Mouse (Mus musculus) central nervous system, embryonic 14 days (tissue): ENCODE results near the gene Qtrt2. TPM values are rescaled to one million over a fixed set of nuclear protein-coding genes. Genes with fewer than 3 reads are reported as not detected.

Experiments used
- polyA plus RNA-seq: library from polyadenylated mRNA; depleted of rRNA; stranded (reverse); fragments of >200 nt; gene quantifications from 2 replicates; pipeline ENCODE4 v1.2.3, GENCODE M21; 2012; rRNA removed

The Qtrt2 gene
- 46.2 and 48.5 TPM in 2 replicates for polyA plus RNA-seq

GRCm38 (mm10) chr16:43926341-43926859, at the start of gene Qtrt2:
Gene Qtrt2, minus strand, starts transcription at chr16:43926809.

DNA sequence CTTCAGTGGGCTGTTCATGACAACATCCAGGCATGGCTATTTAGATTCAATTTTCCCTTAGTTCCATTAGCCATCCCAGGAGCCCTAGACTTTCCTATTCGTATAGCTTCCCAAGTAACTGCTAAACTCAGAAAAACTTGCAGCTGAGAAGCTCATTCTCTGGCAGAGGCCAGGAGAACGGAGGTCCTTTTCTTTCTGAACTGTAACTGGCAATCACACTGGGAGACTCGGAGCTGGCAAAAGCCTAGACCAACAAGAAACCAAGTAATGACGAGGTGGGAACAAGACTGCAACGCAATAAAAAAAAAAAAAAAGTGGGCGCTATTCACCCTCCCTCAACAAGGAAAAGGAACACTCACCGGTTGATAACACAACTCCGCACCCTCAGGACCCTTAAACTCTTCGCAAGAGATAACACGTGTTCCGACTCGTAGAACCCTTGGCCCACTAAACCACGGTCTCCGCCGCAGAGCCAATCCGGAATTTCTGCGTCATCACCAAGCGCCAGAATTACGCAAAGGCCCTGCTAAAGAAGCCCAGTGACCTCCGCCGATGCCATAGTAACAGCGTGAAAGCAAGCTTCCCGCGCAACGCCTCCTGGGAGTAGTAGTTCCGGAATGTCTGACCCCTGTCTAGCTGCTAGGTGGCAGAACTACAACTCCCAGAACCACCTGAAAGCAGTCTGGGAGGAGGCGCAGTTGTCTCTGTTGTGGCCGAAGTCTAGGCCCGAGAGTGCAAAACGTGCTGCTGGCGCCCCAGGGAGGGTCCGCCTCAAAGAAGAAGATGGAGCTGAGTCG, 37.2 kb downstream of the Qtrt2 start, which contains the start of gene Ccdc191:
TSS of gene Ccdc191 (plus strand) at position 593 of the 797 bp plus-strand sequence.

Other genes starting within 250 kb of the Qtrt2 start
- 0.06 and 0.18 TPM in 2 replicates for gene Drd3, start 172.8 kb downstream of the Qtrt2 start, polyA plus RNA-seq
- 6.1 and 7.0 TPM in 2 replicates for gene Ccdc191, start 37.0 kb downstream of the Qtrt2 start, polyA plus RNA-seq
- gene Zdhhc23, start 53.0 kb upstream of the Qtrt2 start, polyA plus RNA-seq = 2.4 and 3.1 TPM in 2 replicates
- gene Gramd1c, start 136.5 kb upstream of the Qtrt2 start, polyA plus RNA-seq = 2.2 and 2.6 TPM in 2 replicates
- 66.9 and 71.0 TPM in 2 replicates for gene Atp6v1a, start 212.9 kb upstream of the Qtrt2 start, polyA plus RNA-seq
- 26.0 and 26.5 TPM in 2 replicates for gene Naa50, start 213.0 kb upstream of the Qtrt2 start, polyA plus RNA-seq
- gene Usf3, start 246.4 kb upstream of the Qtrt2 start, polyA plus RNA-seq = 9.0 and 10.0 TPM in 2 replicates